Mouse (Mus musculus): ENCODE measurements around the gene Vmn1r3.
"Not testable (repeated sequence)": the region's sequence is repeated elsewhere in the genome, so short reads cannot be mapped to it uniquely, and the experiment has no call there.

- not testable (repeated sequence) for TF ChIP-seq CTCF (IDR thresholded peaks at IDR 0.05; ENCODE audit: borderline replicate concordance, insufficient read depth, low read length); POLR2A (IDR thresholded peaks at IDR 0.05; ENCODE audit: low read depth, low read length)
These were observed 10.6 kb downstream of the Vmn1r3 start for GRCm38 (mm10) chr4:3174586-3174985.

Measured in embryonic fibroblast, embryonic 13.5 days (primary cell).